7 mouse cellular contexts compared by ENCODE assay signal in genomic region chr12:12680371-12680921, GRCm38 (mm10).
A peak's percentile ranks its signal among the peaks of the same experiment; 100 is the strongest.
DNase-seq lines count a peak whose midpoint lies in the region; ATAC-seq lines count a peak whose summit lies in the region.

No protein-coding gene starts in this region.

- H3K4me2 ChIP-seq in midbrain, embryonic 12.5 days (replicated peaks): peak overlapping the region; percentile 54

- peak overlapping the region; percentile 59 for H3K9ac ChIP-seq in midbrain, embryonic 12.5 days (replicated peaks)

- peak; percentile 71 for DNase-seq in MN1 (ENCODE audit: low spot score)
- peak; percentile 8 to 17 for DNase-seq in adrenal gland, postnatal 36 days
- peak; percentile 51 to 54 for DNase-seq in frontal cortex, postnatal 14 days (ENCODE audit: low spot score in 2 of 2)
- peak; percentile 46 for DNase-seq in layer of hippocampus, adult 9-11 months
- peak; percentile 48 for DNase-seq in testis, postnatal 10 days (ENCODE audit: low spot score)
- no peak for DNase-seq in urinary bladder, postnatal 14 days (ENCODE audit: low spot score)

- ATAC-seq in midbrain, embryonic 12.5 days (ENCODE audit: low FRiP score, low read depth): peak; percentile 87

- H3K27me3 ChIP-seq in midbrain, embryonic 12.5 days: peaks cover 22% of the 10 kb centered on the region; the same call in 1 of the 2 replicates

- peaks cover 66% of the 10 kb centered on the region for H3K4me1 ChIP-seq in midbrain, embryonic 12.5 days

- H3K9me3 ChIP-seq in midbrain, embryonic 12.5 days: no peaks in the 10 kb centered on the region

- H3K27ac ChIP-seq in midbrain, embryonic 12.5 days (replicated peaks): peak overlapping the region; percentile 94

- WGBS in midbrain, embryonic 12.5 days: 5% methylated on average over 14 of the region's 14 CpGs

- H3K4me3 ChIP-seq in midbrain, embryonic 12.5 days: peak overlapping the region; percentile 30

- H3K36me3 ChIP-seq in midbrain, embryonic 12.5 days: no peaks in the 10 kb centered on the region
